Mouse (Mus musculus): ENCODE results near the gene Edc3. TPM values are rescaled to one million over a fixed set of nuclear protein-coding genes. Genes with fewer than 3 reads are reported as not detected.

Gene Edc3
- polyA plus RNA-seq (2012), result 10.8 and 13.6 TPM in 2 replicates

- TF ChIP-seq GATA1 (IDR thresholded peaks at IDR 0.05; ENCODE audit: low read length), result no peak
These were observed at the start of gene Edc3 for GRCm38 (mm10) chr9:57708068-57708719. Gene Edc3 (plus strand): TSS chr9:57708540.

- TF ChIP-seq GATA1 (IDR thresholded peaks at IDR 0.05; ENCODE audit: low read length), result no peak
These were observed 49.4 kb upstream of the Edc3 start for GRCm38 (mm10) chr9:57658970-57659369.

DNA sequence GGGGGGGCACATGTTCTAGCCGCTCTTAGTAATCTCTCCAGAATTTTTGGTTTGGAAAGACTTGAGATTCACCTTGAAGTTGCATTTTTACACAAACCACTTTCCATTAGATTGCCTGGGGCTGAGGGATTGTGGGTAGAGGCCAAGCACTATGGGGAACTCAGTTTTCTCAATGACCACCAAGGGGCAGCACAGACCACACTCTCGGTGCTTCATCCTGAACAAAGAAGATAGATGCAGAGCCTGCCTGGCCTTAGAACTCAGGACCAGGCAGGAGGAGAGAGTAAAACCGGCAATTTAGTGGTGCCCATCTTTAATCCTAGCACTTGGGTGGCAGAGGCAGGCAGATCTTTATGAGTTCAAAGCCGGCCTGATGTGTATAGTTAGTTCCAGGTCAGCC, 48.6 kb upstream of the Edc3 start:
- TF ChIP-seq GATA1 (IDR thresholded peaks at IDR 0.05; ENCODE audit: low read length), result no peak

DNA sequence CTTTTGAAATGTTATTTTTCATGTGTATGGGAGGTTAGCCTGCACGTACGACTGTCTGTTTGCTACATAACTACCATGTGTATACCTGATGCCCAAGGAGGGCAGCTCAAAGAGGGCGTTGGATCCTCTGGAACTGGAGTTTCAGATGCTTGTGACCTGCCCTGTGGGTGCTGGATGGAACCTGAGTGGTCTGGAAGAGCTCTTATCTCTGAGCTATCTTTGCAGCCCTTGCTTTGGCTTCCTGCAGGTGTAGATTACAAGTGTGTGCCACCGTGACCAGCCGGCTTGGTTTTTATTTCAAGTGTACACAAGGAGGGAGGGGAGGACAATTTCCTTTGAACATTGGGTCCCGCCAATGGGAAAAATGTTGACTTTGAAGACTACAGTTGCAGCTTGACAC, 47.8 kb upstream of the Edc3 start:
- TF ChIP-seq GATA1 (IDR thresholded peaks at IDR 0.05; ENCODE audit: low read length), result peak; percentile 43

DNA sequence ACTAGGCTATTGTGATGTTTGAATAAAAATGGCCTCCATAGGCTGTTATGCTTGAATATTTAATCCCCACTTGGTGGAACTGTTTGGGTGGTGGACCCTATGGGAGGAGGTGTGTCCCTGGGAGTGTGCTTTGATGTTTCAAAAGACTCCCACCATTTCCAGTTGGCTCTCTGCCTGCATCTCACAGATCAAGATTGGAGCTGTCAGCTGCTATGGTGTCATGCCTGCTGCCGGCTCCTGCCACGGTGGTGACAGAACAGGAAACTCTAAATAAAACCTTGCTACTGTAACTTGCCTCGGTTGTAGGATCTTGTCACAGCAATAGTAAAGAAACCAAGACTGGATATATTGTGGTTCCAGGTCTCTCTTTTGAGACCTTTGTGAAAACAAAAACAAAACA, 46.8 kb upstream of the Edc3 start:
- no peak for TF ChIP-seq GATA1 (IDR thresholded peaks at IDR 0.05; ENCODE audit: low read length)

- TF ChIP-seq GATA1 (IDR thresholded peaks at IDR 0.05; ENCODE audit: low read length), result no peak
These were observed 43.7 kb upstream of the Edc3 start for GRCm38 (mm10) chr9:57664616-57665015.

DNA sequence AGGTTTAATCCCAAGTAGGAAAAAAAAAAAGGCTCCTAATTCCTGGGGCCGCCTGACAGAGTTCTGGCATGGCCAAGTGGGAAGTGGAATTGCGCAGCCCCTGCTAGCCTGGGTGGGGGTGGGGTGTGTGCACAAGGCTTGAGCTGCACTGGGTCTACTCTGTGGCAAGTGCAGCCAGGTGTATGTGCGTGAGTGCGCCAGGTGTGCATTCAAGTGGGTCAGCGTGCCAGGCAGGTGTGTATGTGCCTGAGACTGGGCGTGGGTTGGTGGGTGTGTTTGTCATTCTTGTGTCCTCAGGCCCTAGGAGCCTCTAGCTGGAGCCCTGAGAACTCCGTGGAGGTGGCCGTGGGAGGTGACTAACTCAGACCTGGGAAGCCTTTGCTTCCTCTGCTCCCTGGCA, 41.8 kb upstream of the Edc3 start:
- TF ChIP-seq GATA1 (IDR thresholded peaks at IDR 0.05; ENCODE audit: low read length), result no peak

- no peak for TF ChIP-seq GATA1 (IDR thresholded peaks at IDR 0.05; ENCODE audit: low read length)
These were observed 41.2 kb upstream of the Edc3 start for GRCm38 (mm10) chr9:57667136-57667535.

DNA sequence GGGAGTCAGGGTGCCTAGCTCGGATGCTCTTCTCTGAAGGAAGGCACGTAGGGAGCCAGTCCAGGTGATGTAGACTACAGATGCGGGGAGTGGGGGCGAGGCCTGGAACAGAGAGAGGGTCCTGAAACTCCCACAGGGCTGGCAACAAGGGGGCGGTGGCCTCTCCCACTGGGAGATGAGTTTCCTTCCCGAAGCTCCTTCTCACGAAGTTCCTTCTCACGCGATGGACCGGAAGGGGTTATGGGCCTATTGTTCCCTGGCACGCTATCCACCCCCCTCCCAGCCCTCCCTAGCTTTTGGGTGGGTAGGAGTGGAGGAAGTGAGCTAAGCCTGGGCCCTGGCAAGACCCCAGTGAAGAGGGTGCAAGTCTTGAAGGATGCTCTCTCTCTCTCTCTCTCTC, 40.5 kb upstream of the Edc3 start:
- no peak for TF ChIP-seq GATA1 (IDR thresholded peaks at IDR 0.05; ENCODE audit: low read length)

DNA sequence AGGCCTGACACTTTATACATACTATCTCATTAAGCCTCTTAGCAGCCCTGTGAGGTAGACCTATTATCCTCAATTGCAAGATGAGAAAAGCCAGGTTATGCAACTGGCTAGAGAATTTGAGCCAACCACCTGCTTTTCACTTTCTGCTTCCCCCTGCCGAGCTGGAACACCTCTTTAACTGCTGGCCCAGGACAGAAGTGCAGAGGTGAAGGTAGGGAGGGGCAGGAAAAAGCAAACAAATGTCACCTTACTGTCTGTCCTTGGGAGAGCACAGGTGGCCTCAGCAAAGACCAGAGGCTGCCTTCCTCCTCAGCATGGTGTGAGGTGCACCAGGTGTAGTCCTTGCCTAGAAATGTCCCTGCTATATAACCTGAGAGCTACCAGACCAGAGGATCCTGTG, 40.1 kb upstream of the Edc3 start:
- TF ChIP-seq GATA1 (IDR thresholded peaks at IDR 0.05; ENCODE audit: low read length), result no peak

DNA sequence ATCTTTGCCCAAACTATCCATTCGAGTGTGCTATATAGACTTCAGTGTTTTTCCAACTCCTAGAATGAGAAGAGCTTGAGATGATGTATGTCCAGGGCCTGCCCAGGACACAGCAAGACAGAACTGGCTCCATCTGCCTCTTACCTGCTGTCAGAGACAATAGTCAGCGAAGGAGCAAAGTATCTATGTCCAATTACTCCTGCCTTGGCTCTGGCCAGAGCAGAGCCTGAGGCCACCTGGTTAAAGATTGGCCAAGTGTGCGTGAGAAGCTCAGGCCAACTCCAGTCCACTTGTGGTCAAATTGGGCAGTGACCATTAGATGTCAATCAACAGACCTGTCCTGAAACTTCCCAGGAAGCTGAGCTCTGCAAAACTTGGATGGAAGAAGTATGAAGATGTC, 38.8 kb upstream of the Edc3 start:
- no peak for TF ChIP-seq GATA1 (IDR thresholded peaks at IDR 0.05; ENCODE audit: low read length)

- TF ChIP-seq GATA1 (IDR thresholded peaks at IDR 0.05; ENCODE audit: low read length), result no peak
These were observed 37.3 kb upstream of the Edc3 start for GRCm38 (mm10) chr9:57671037-57671436.

DNA sequence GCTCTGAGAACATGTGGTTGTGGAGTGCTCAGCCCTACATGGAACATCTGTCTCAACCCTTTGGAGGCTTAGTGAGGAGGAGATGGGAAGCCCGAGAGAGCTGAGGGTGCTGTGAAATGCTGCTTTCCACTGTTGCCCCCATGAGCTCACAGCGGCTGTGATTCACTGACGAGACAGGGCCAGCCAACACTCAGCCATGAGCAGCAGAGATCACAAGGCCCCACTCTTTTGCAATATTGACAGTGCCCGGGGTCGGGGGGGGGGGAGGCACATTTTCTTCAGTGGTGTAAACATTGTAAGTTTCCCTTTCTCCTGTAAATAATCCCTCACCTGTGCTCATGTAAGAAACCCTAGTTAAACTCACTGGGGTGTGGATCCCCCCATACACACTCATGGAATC, 36.8 kb upstream of the Edc3 start:
- TF ChIP-seq GATA1 (IDR thresholded peaks at IDR 0.05; ENCODE audit: low read length), result no peak

DNA sequence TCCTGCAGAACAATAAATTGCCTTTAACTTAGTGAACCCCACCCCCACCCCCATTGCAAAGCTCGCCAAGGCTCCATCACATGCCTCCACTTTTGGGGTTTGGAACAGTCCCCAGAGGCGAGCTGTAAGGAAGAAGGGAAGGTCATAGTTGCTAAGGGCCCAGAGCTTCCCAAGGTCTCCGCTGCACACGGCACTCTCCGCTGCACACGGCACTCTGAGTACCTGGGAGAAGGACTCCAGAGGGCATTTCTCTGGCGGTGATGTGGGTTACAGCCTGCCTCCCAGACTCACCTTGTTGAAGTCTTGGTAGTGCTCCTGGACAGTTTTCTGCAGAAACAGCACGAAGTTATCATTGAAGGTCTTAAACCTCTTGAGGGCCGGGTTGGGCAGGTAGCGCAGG, 26.9 kb upstream of the Edc3 start:
- no peak for TF ChIP-seq GATA1 (IDR thresholded peaks at IDR 0.05; ENCODE audit: low read length)

DNA sequence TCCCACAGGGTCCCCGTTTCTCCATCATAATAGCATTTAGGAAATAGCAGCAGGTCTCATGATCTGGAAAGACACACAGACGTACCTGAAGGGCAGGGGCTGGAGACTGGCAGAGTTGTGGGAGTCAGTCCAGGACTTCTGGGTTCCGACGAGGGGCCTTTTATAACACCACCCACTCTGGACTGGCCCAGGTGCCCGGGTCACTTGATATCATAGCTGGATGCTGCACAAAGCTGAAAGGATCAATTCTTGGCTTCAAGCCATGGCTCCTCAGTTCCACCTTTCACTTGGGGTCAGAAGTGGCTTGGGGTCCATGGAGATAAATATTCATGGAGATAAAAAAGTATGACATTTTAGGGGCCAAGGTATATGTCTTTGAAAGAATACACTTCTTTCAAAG, 24.8 kb upstream of the Edc3 start, which contains the start of gene Cyp1a2:
Cyp1a2 (minus strand) TSS at position 184 of the 400 bp plus-strand sequence.
- no peak for TF ChIP-seq GATA1 (IDR thresholded peaks at IDR 0.05; ENCODE audit: low read length)

DNA sequence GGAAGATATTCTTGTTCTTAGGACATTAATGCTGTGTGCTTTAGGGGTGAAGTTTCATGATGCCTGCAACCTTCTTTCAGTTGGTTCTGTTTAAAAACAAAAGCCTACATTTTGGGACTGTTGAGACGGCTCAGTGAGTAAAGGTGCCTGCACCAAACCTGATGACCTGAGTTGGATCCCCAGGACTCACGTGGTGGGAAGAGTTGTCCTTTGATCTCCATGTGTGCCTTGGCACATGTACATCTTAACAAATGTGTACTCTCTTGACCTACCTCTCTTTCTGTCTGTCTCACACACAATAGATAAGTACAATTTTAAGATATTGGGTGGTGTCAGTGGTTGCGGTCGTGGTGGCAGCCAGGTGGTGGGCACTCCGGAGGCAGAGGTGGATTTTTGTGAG, 22.3 kb upstream of the Edc3 start:
- TF ChIP-seq GATA1 (IDR thresholded peaks at IDR 0.05; ENCODE audit: low read length), result no peak

DNA sequence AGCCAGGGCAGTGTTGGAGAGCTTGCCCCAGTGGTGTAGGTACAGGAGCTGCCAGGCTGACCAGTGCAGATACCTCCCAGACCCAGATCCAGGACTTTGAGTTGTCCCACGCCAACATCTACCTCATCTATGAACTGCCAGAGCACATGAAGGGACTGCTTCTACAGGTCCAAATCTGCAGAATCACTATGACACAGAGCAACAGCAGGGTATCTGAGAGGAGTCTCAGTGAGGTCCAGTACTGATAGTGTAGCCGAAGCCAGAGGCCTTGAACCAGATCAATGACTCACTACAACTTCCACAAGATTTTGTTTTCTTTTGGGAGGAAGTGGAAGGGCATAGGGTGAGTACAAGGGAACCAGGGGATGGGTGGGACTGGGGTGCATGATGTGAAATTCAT, 20.6 kb upstream of the Edc3 start, which contains the start of gene Cyp1a1:
Cyp1a1 (plus strand) TSS at position 178 of the 400 bp plus-strand sequence.
- no peak for TF ChIP-seq GATA1 (IDR thresholded peaks at IDR 0.05; ENCODE audit: low read length)

GRCm38 (mm10) chr9:57688158-57688557, 20.2 kb upstream of the Edc3 start:
- TF ChIP-seq GATA1 (IDR thresholded peaks at IDR 0.05; ENCODE audit: low read length), result no peak
